Mouse (Mus musculus) kidney, postnatal 0 days (tissue): ENCODE data around the gene Abhd6. TPM values are rescaled to one million over a fixed set of nuclear protein-coding genes. Genes with fewer than 3 reads are reported as not detected.

Experiments
- ATAC-seq: fragments of 200-750 bp; cut with Nextera tagmentation; replicated peaks from 2 replicates; pipeline ENCODE4 v1.8.0; 2017; ENCODE audit warnings: low read depth, moderate number of reproducible peaks, moderate TSS enrichment, moderate library complexity; ENCODE audit not compliant: low FRiP score
- DNase-seq: peaks from one replicate; pipeline ENCODE4 v3.0.0-alpha.2; 2016; ENCODE audit warnings: low spot score
- H3K27ac ChIP-seq: fragments of 300-500 bp; sonication (generic); 2 replicates; pipeline ENCODE4 v1.5.1; 2014; ENCODE audit warnings: mild to moderate bottlenecking
- H3K27me3 ChIP-seq: fragments of 300-500 bp; sonication (generic); 2 replicates; pipeline ENCODE4 v1.6.1; 2014; ENCODE audit warnings: low read length, mixed read lengths; ENCODE audit not compliant: insufficient read depth
- H3K36me3 ChIP-seq: fragments of 300-500 bp; sonication (generic); 2 replicates; pipeline ENCODE4 v1.6.1; 2014; ENCODE audit warnings: low read length, mixed read lengths; ENCODE audit not compliant: insufficient read depth
- H3K4me1 ChIP-seq: fragments of 300-500 bp; sonication (generic); replicated peaks from 2 replicates; pipeline ENCODE4 v1.6.1; 2014; ENCODE audit warnings: antibody characterized with exemption, low read length, mixed read lengths; ENCODE audit not compliant: insufficient read depth
- H3K4me2 ChIP-seq: fragments of 300-500 bp; sonication (generic); 2 replicates; pipeline ENCODE4 v1.6.1; 2014; ENCODE audit warnings: mild to moderate bottlenecking, low read length, moderate library complexity, mixed read lengths
- H3K4me3 ChIP-seq: fragments of 300-500 bp; sonication (generic); replicated peaks from 2 replicates; pipeline ENCODE4 v1.5.1; 2014; ENCODE audit warnings: low read depth, low read length
- H3K9ac ChIP-seq: fragments of 300-500 bp; sonication (generic); 2 replicates; pipeline ENCODE4 v1.6.1; 2014; ENCODE audit warnings: low read depth, low read length
- H3K9me3 ChIP-seq: fragments of 300-500 bp; sonication (generic); replicated peaks from 2 replicates; pipeline ENCODE4 v1.6.1; 2016; ENCODE audit warnings: low read length, inconsistent platforms, mixed read lengths
- CTCF ChIP-seq: IDR thresholded peaks from 2 replicates; pipeline ENCODE4 v1.5.1; 2016; ENCODE audit warnings: antibody characterized with exemption, low read depth, mild to moderate bottlenecking, moderate library complexity
- WGBS: fragments of 180-500 bp; shearing (Covaris S2); extraction: QIAGEN DNeasy Blood & Tissue Kit; methylation state at CpG from one replicate; pipeline ENCODE4 v1.1.7; 2014; 5-methylcytosine and 5-hydroxymethylcytosine counted together
- polyA plus RNA-seq: library from polyadenylated mRNA; unstranded; fragments of >200 nt; fragmentation: Nextera tagmentation; extraction: Ambion mirVana; gene quantifications from 2 replicates; pipeline ENCODE4 v1.2.1, GENCODE M21; 2015

Gene Abhd6
- polyA plus RNA-seq, 1 experiment from 2014 or later = 41.6 TPM

- H3K27ac ChIP-seq = no peak overlapping the region
- H3K4me1 ChIP-seq = no peaks in the 10 kb centered on the region
- 75% methylated on average over 7 of the region's 7 CpGs for WGBS
- TF ChIP-seq CTCF = no peak
- H3K4me3 ChIP-seq = no peak overlapping the region
- H3K27me3 ChIP-seq = no peaks in the 10 kb centered on the region
- ATAC-seq (no peak), DNase-seq (no peak)
- no peak overlapping the region for H3K9ac ChIP-seq
- H3K36me3 ChIP-seq = no peaks in the 10 kb centered on the region
- H3K4me2 ChIP-seq = no peak overlapping the region
- no peaks in the 10 kb centered on the region for H3K9me3 ChIP-seq
These were observed 17.8 kb downstream of the Abhd6 start for GRCm38 (mm10) chr14:8020546-8020945.

DNA sequence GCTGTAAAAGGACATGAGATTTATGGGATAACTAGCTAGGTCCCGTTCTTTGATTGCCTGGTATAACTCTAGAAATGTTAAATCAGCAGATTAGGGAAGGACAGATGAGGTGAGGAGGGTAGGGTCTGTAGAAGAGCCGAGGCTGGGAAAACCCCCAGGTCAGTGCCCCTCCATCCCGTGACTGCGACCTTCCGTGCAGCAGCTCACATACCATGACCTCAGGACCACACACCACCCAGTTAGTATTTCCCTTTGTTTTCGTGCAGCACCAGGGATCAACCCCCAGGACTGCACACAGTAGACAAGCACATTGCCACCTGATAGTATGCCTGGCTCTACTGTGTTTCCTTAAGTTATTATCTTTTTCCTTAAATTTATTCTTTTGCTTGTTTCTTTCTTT is 21.8 kb downstream of the Abhd6 start:
- 20% methylated on average over 6 of the region's 6 CpGs for WGBS
- H3K4me1 ChIP-seq = no peaks in the 10 kb centered on the region
- H3K27ac ChIP-seq = no peak overlapping the region
- no peak overlapping the region for H3K9ac ChIP-seq
- no peaks in the 10 kb centered on the region for H3K27me3 ChIP-seq
- H3K4me3 ChIP-seq = no peak overlapping the region
- DNase-seq (no peak), ATAC-seq (no peak)
- TF ChIP-seq CTCF = no peak
- no peaks in the 10 kb centered on the region for H3K36me3 ChIP-seq
- H3K9me3 ChIP-seq = no peaks in the 10 kb centered on the region
- H3K4me2 ChIP-seq = no peak overlapping the region

DNA sequence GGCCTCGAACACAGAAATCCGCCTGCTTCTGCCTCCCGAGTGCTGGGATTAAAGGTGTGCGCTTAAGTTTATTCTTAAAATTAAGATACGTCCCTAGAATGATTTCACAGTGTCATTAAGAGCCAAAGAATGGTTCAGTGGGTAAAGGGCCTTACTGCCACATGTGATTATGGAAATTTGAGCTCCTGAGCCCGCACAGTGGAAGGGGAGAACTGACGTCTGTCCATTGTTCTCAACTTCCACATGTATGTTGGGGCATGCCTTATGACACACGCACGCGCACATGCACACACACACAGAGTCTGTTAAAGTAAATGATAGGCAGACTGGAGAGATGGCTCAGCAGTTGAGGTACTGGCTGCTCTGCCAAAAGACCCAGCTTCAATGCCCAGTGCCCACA is 22.2 kb downstream of the Abhd6 start:
- H3K4me2 ChIP-seq = no peak overlapping the region

GRCm38 (mm10) chr14:8026769-8027531 is 24.2 kb downstream of the Abhd6 start:
- Histone ChIP-seq H3K27me3 (no peaks in the 10 kb centered on the region), H3K27ac (no peak overlapping the region), H3K4me3 (no peak overlapping the region), H3K4me1 (no peaks in the 10 kb centered on the region), H3K36me3 (no peaks in the 10 kb centered on the region), H3K4me2 (no peak overlapping the region), H3K9ac (no peak overlapping the region), H3K9me3 (no peaks in the 10 kb centered on the region)
- no peak for DNase-seq
- no peak for TF ChIP-seq CTCF
- WGBS = 74% methylated on average over 10 of the region's 10 CpGs
- ATAC-seq = no peak

More for the DNA sequence above, 22.2 kb downstream of the Abhd6 start:
- no peak overlapping the region for H3K4me3 ChIP-seq
- no peaks in the 10 kb centered on the region for H3K36me3 ChIP-seq
- ATAC-seq (no peak), DNase-seq (no peak)
- no peaks in the 10 kb centered on the region for H3K27me3 ChIP-seq
- H3K9me3 ChIP-seq = no peaks in the 10 kb centered on the region
- no peak overlapping the region for H3K27ac ChIP-seq
- H3K4me1 ChIP-seq = no peaks in the 10 kb centered on the region
- no peak overlapping the region for H3K9ac ChIP-seq
- 87% methylated on average over 10 of the region's 10 CpGs for WGBS
- TF ChIP-seq CTCF = no peak

DNA sequence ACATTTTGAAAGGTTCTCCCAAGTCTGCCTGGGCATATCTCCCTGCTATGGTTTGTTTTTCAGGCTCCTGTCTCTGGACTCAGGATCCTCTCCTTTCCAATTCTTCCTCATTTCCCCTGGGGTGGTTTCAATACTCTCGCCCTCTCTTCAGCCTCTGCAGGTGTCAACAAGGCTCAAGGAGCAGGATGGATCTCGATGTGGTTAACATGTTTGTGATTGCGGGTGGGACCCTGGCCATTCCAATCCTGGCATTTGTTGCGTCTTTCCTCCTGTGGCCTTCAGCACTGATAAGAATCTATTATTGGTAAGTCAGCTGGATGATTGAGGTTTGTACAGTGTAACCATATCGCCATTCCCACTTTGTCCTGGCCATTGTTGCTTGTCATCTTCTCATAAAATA is 25.4 kb downstream of the Abhd6 start:
- Histone ChIP-seq H3K9ac (no peak overlapping the region), H3K4me1 (no peaks in the 10 kb centered on the region), H3K27ac (no peak overlapping the region), H3K9me3 (no peaks in the 10 kb centered on the region), H3K36me3 (no peaks in the 10 kb centered on the region), H3K4me3 (no peak overlapping the region), H3K4me2 (no peak overlapping the region), H3K27me3 (no peaks in the 10 kb centered on the region)
- 94% methylated on average over 5 of the region's 5 CpGs for WGBS
- TF ChIP-seq CTCF = no peak
- DNase-seq (no peak), ATAC-seq (no peak)

GRCm38 (mm10) chr14:8029752-8030151 is 27.1 kb downstream of the Abhd6 start:
- WGBS = 88% methylated on average over 1 of the region's 1 CpGs
- Histone ChIP-seq H3K9me3 (no peaks in the 10 kb centered on the region), H3K9ac (no peak overlapping the region), H3K4me1 (no peaks in the 10 kb centered on the region), H3K27me3 (no peaks in the 10 kb centered on the region), H3K4me2 (no peak overlapping the region), H3K27ac (no peak overlapping the region), H3K36me3 (no peaks in the 10 kb centered on the region), H3K4me3 (no peak overlapping the region)
- no peak for TF ChIP-seq CTCF
- DNase-seq (no peak), ATAC-seq (no peak)

DNA sequence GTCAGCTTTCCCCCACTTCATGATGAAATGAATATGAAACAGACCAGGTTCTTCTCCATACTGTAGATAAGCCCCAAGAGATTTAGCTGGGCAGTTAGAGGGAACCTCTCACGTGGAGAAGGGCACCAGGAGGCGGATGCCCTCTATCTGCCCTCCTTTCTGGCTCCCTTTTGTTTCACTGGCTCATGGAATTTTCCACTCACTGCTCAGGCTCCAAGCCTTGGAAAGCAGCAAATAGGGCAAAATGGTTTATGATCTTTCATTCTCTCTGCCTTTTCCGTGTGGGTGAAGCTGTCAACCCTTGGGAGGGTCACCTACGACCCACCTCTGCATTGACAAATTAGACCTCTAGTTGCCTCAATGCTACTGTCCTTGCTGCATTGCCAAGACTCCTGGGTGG is 27.8 kb downstream of the Abhd6 start:
- no peaks in the 10 kb centered on the region for H3K36me3 ChIP-seq
- no peak for DNase-seq
- WGBS = 37% methylated on average over 4 of the region's 4 CpGs
- H3K9ac ChIP-seq = no peak overlapping the region
- H3K27me3 ChIP-seq = no peaks in the 10 kb centered on the region
- no peak overlapping the region for H3K4me2 ChIP-seq
- TF ChIP-seq CTCF = no peak
- H3K4me3 ChIP-seq = no peak overlapping the region
- peak overlapping the region; percentile 37 for H3K27ac ChIP-seq
- H3K9me3 ChIP-seq = no peaks in the 10 kb centered on the region
- no peaks in the 10 kb centered on the region for H3K4me1 ChIP-seq
- ATAC-seq = no peak
